Mouse (Mus musculus) heart, postnatal 14 days (tissue): ENCODE data around the gene Agpat4. TPM values are rescaled to one million over a fixed set of nuclear protein-coding genes. Genes with fewer than 3 reads are reported as not detected.

Source experiments
- DNase-seq, 2 experiments: peaks; one replicate each; pipeline ENCODE4 v3.0.0; 2021 to 2022
- intact Hi-C: fragments of 180-260 bp; cut with DNase I; formaldehyde crosslinking; loops from one replicate; pipeline ENCODE4 v1.15.1; 2025
- long read RNA-seq, 2 experiments: library from polyadenylated mRNA; stranded (forward); transcript quantifications; one replicate each; pipeline ENCODE4 v2.0.0; 2021
- total RNA-seq, 2 experiments: library from RNA; stranded (reverse); gene quantifications; 2 replicates each; pipeline ENCODE4 v1.2.3; 2021

Gene Agpat4
- total RNA-seq: 1 to 10 TPM; 7.5 TPM
- long read RNA-seq, experiment 1, transcript Agpat4-201 (9 exons, 1,915 nt): major isoform, 16 of 17 reads
- long read RNA-seq, experiment 1, partial matches to known transcripts: 0 of 17 reads
- long read RNA-seq, experiment 1, other reads (novel, unspliced or antisense): 1 of 17 reads
- long read RNA-seq, experiment 2, transcript Agpat4-201 (9 exons, 1,915 nt): major isoform, 18 of 20 reads
- long read RNA-seq, experiment 2, partial matches to known transcripts: 0 of 20 reads
- long read RNA-seq, experiment 2, other reads (novel, unspliced or antisense): 2 of 20 reads

DNA sequence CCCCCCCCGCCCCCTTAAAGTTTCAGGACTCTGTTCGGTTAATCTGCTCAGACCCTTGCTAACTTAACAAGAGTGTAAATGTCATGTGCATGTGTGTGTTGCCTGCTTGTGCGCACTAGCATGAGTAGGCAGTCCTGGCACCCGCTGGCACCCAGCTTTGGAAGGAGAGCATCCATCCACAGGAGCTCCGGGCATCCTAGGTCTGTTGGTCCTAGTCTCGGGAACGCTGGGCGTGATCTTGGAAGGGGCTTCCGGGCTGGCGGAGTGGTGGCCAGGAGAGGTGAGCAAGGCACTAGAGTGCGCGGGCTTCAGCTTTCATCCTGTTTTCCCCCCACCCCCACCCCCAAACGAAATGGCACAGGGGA, at the start of gene Agpat4:
Gene Agpat4 (plus strand): TSS at position 144 of the 365 bp plus-strand sequence.
- peak; percentile 37 to 44 for DNase-seq
- intact Hi-C loops: loop anchor here (5.0 kb wide), 3 partner anchors 59 to 94 kb away; no protein-coding TSS in a partner anchor

DNA sequence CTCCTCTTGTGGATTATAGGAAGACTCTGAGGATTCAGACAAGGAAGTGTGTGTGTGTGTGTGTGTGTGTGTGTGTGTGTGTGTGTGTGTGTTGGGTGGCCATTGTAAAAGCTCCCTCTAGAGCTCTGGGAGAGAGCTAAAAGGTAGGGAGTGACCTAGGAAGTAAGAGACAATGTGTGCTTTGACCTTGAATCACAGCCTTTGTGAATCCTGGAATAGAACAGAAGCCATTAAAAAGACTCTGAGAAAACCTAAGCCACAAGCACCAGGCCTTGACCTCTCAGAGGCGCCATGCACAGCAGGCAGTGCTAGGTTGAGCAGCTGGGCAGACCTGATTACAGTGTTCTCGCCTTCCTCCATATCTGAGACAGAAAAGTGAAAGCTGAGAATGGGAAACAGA, 41.7 kb upstream of the Agpat4 start:
- DNase-seq: no peak
- intact Hi-C loops: no loop called here

DNA sequence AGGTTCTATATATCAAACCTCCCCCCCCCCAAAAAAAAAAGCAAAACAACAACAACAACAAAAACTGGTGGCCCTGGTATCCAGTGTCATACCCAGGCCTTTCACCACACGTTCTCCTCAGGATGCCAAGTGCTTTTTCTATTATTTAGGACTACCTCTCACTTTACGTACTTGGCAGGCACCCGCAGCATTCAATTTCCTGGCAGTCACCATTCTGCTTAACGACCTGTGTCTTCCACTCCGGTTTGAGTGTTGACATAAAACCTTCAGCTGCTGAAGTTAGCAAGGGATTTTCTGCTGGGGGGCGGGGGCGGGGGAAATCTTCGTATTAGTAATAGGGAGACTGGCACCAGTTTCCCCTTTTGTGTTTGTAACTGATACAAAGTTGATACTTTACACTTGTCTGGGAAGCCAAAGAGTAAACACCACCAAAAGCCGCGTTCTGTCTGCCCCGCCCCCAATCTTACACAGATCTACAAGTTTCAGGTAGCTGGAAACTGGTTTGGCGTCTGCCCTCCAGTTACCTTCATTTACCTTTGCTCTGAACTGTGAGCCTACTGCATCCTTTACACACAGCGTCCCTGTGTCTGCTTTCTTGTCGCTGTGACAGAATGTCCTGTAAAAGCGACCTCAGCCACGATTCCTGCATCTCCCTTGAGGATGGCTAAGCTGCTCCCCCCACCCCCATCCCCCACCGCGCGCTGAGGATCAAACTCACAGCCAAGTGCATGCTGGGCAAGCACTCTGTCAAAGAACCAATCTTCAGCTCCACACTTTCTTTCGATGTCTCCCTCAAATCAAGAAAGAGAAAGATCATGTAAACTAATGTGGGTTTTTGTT, 37.6 kb upstream of the Agpat4 start:
- intact Hi-C loops: no loop called here
- no peak for DNase-seq

DNA sequence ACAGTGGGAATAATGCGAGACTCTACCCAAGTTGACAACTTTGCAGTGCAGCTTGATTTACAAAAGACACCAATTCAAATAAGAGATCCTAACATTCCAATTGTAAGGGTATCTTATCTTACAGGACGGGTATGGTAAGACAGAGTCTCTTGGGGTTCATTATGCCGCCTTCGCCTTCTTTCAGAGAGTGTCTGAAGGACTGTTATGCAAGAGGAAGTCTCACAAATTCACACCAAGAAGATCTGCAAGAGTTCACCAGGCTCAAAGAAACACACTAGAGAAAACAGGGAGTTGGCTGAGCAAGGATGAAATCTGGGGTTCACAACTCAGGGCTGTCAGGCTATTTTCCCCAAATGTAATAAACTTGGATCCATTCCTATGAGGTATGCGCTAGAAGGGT, 36.3 kb upstream of the Agpat4 start:
- DNase-seq: no peak
- intact Hi-C loops: no loop called here

DNA sequence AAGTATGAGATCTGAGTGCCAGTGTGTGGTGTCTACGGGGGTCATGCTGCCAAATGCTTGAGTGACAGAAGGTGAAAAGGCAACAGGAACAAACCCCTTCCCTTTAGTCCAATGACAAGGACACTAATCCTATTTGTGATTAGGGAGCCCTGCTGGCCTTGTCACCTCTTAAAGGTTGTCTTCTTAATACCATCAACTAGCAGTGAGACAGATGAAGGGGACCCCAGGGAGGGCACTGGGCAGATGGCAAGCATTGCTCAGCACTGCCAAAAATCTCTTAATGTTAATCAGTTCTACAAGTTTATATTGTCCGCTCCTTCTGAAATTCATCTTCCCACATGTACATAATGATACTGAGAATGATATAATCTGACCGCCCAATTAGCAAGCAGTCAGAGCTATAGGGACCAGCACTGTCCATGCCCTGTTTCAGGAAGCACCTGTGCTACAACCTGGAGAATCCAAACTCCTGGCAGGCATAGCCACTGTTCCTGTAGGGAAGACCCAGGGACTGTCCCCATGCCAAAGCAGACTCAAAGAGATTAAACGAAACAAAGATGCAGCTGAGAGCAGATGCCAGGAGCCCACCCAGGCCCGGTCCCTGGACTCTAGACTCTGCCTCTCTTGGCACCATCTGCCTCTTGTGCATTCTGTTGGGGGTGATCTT, 28.1 kb upstream of the Agpat4 start:
- no peak for DNase-seq
- intact Hi-C loops: no loop called here

DNA sequence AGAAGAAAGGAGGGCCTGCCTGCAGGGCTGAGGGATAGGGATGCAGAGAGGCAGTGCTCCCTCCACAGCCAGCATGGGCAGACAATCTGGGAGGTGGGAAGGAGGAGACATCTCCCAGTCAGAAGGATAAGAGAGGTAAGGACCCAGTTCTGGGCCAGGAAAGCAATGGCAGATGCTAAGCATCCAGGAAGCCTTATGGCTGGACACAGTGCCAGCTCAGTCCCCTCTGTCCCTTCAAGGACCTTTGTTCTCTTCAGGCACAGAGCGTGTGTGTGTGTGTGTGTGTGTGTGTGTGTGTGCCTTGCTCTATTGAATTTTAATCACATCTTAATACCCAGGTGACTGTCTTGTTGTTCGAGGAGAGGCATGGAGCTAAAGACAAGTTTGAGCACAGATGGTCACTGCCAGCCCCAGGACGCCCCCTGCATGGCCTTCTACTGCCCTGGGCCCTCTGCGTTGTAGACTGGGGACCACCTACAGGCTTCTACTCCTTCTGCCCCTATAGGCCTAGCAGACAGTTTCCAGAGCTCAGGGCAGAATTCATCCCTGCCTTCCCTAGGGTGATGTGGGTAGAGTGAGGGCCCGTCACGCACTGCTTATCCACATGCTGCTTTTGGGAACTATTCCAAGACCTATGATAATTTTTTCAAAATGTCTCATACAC, 25.5 kb upstream of the Agpat4 start:
- DNase-seq: no peak
- intact Hi-C loops: no loop called here

DNA sequence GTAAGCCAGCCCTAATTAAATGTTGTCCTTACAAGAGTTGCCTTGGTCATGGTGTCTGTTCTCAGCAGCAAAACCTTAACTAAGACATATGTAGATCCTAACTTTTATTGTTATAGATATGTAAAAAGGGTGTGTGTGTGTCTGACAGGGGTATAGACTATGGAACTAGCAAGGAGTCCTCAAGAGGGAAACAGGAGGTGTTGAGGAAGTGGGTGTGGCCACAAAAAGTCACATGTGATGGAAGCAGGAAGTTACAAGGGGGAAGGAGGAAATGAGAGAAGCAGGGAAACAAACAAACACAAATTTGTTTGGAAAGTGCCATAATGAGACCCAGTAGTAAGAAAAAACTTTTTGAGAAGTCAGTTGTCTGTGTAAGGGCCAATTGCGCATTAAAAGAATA, 24.5 kb upstream of the Agpat4 start:
- no peak for DNase-seq
- intact Hi-C loops: no loop called here

DNA sequence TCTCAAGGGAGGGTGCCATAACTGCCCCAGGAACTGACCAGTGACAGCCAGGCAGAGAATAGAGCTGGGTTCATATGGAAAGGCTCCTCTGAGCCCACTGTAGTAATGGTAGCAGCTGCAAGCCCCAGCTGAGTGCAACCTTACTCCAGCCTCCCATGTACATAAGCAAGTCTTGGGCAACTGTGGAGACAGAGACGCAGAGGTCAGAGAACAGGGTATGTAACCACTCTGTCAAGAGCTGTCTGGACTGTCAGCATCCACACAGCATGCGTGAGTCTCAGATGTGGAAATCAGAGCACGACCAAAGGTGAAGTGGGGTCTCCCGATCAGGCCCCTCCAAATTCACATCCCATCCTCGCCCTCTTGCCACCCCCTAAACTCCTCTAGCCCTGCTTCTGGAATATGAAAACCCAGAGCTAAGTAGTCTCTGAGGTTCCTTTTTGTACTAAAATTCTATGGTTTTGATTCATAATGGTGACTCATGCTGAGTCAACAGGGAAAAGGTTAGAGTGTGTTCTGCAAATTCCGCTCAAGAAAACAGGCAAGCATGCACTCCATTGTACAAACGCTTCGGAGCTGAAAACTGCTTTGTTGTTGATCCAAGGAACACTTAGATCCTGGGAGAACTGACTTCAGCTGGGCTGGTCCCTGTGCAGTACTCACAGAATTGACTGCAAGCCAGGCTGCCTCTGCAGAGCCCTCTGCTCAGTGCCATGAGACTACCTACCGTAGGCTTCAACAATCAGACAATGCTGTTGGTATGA, 23.5 kb upstream of the Agpat4 start:
- DNase-seq: no peak
- intact Hi-C loops: no loop called here

DNA sequence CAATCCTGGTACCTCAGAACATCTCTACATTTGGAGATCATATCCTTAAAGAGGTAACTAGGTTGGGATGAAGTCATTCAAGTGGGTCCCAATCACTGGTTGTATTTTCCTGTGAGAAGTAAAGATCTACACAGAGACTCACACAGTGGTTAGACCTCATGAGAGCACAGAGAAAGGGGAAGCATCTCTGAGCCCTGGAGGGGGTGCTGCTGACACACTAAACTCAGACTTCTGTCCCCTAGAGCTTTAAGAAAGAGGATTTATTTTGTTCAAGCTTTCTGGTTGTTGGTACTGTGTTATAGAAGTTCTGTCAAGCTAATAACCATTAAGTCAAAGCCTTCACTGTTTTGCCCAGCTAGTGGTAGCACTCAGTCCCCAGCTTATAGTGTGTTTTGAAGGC, 19.1 kb upstream of the Agpat4 start:
- intact Hi-C loops: no loop called here
- DNase-seq: no peak

DNA sequence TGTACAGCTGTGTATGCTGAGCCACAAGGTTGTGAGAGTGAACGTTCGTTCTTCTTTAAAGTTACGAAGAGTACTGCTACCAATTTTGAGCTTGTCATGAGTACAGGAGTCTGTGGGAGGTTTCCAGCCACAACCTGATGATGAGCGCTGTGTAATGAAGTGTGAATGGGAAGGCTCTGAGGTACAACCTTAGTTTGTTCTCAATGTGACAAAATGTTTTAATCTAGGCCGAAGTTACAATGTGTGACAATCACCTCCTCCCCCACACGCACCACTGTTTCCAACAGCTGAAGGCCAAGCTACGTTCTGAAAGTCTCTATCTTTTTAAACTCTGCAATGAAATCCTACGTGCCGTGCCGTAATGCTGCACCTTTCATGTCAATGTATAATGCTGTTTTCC, 16.2 kb upstream of the Agpat4 start:
- intact Hi-C loops: loop anchor here (5.0 kb wide), 1 partner anchor 110 kb away; no protein-coding TSS in a partner anchor
- no peak for DNase-seq

DNA sequence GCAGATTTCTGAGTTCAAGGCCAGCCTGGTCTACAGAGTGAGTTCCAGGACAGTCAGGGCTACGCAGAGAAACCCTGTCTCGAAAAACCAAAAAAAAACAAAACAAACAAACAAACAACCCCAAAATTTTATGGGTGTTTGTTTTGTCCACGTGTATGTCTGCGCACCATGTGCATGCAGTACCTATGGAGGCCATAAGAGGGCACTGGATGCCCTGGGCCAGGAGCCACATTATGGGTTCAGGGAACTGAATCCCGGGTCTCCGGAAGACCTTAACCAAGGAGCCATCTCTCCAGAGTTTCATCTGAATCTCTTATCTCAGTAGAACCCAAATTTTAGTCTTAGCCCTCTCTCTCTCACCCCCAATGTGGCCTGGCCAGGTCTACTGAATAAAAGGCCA, 14.7 kb upstream of the Agpat4 start:
- intact Hi-C loops: loop anchor here (5.0 kb wide), 1 partner anchor 109 kb away; no protein-coding TSS in a partner anchor
- no peak for DNase-seq

DNA sequence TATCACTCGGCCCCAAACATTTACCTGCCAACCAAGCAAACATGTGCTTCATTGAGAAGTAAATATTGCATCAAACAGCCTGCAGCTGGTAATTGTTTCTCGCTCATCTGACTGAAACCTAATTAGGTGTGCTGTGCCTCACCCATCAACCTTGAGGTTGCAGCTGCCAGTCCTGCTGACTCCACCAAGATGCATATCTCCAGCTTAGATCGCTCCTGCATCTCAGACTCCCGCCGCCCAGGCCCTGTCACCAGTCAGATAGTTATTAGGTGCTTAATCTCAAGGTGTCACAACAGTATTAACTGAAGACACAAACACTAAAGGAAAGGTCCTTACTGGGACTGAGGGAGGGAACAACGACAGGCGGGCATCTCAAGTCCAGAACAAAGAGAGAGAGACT, 14.3 kb upstream of the Agpat4 start:
- DNase-seq: no peak
- intact Hi-C loops: loop anchor here (5.0 kb wide), 1 partner anchor 108 kb away; no protein-coding TSS in a partner anchor

DNA sequence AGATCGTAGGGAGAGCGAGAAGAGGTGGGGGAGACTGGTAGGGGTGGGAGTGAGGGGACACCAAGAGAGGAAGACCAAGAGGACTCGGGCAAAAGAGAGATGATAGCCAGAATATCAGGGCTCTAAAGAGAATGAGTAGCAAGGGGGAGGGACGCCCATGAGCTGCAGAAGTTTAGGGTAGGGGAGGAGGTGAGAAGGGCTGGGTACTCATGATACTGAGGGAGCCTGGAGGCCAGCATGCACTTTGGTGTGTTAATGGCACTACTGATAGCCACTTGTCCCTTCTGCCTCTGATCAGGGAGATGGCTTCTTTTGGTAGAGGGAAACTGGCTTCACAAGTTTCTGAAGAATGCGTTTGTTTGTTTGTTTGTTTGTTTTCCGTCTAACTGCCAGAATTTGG, 13.8 kb upstream of the Agpat4 start:
- intact Hi-C loops: loop anchor here (5.0 kb wide), 1 partner anchor 108 kb away; no protein-coding TSS in a partner anchor
- DNase-seq: no peak

DNA sequence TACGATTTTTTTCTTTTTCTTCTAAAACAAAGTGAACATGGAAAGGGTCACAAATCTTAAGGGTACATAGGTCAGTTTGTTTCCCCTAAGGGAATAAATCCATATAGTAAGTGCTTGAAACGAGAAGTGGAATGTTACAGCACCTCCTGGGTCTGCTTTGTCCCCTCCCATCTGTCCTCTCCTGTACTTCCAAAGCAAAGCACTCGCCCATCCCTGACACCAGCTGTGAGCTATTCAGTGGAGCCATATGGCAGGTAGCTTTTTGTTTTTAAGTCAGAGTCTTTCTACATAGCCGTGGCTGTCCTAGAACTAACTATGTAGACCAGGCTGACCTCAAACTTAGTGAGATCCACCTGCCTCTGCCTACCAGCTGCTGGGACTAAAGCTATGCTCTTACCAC, 12.2 kb upstream of the Agpat4 start:
- intact Hi-C loops: no loop called here
- no peak for DNase-seq

DNA sequence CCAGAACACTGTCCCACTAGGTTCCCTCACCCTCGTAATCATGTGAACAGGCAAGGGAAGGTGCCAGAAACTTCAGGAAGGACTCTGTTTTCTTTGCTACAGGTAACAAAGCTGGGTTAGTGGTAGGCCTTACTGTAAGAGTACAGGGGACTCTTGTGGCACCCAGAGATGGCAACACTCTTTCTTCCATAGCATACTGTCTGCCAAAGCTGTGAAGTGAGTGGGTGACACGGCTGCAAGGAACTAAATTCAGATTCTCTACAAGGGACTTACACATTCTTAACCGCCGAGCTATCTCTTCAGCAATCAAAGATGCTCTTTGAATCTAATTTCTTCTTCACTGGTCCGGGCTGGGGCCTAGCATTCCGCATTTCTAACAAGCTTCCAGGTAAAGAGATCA, 4.9 kb upstream of the Agpat4 start:
- DNase-seq: no peak
- intact Hi-C loops: no loop called here

DNA sequence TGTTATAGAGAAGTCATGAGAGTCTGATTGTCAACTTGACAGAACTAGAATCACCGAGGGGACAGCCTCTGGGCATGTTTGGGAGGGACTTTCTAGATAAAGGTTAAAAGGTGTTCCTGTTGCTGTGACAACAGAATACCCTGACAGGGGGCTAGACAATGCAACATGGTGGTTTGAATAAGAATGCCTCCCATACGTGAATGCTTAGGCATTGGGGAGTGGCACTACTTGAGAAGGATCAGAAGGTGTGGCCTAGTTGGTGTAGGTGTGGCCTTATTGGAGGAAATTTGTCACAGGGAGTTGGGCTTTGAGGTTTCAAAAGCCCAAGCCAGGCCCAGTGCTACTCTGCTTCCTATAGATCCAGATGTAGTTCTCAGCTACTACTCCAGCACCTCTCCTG, 3.4 kb upstream of the Agpat4 start:
- intact Hi-C loops: loop anchor here (5.0 kb wide), 3 partner anchors 62 to 97 kb away; no protein-coding TSS in a partner anchor
- no peak for DNase-seq

DNA sequence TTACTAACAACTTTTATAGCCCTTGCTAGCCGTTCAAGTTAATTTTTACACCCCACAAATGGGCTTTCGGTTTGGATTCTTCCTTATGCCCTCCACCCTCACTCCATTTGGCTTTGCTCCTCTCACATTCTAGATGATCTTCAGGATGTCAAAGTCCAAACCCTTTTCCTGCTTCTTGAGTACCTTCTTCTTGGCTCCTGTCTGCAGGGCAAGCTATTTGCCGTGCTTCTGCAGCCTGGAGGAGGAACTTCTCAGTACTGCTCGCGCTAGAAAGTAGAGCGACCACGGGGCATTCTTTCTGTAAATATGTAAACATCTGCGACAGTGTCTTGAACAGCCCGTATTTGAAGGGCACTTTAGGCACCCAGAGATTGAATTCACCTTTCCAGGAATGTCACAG, 373 bp upstream of the Agpat4 start:
- no peak for DNase-seq
- intact Hi-C loops: loop anchor here (5.0 kb wide), 3 partner anchors 59 to 94 kb away; no protein-coding TSS in a partner anchor

DNA sequence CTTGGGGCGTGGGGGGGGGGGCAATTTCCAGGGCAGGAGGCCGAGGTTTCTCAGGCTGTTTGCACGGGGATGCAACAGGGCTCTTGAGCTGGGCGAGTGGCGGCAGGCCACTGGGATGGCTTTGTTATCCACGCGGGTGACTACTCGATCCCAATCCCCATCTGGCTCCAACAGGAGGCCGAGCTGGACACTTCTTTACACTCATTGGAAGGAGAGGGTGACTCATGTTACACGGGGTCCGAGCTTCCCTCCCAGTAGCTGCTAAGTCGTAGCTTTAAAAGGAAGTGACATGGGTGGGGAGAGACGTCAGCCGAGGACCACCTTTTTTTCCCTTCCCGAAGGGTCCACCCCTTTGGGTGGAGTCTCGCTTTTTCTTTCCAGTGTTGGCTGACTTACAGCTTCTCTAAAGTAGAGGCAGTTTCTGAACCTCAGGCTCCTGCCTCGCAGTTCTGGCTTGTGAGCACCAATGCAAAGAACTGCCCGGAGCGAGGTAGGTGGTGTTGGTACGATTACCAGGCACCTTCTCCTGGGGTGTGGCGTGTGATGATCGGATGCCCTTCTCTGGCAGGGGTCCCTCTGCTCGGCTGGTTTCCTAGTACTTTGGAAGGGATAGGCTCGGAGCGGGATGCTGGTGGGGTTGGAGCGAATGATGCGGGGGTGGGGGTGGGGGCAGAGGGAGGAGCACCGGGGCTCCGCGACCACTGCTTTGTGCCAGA, 580 bp downstream of the Agpat4 start:
- intact Hi-C loops: loop anchor here (5.0 kb wide), 3 partner anchors 58 to 93 kb away; no protein-coding TSS in a partner anchor
- peak; percentile 74 for DNase-seq

DNA sequence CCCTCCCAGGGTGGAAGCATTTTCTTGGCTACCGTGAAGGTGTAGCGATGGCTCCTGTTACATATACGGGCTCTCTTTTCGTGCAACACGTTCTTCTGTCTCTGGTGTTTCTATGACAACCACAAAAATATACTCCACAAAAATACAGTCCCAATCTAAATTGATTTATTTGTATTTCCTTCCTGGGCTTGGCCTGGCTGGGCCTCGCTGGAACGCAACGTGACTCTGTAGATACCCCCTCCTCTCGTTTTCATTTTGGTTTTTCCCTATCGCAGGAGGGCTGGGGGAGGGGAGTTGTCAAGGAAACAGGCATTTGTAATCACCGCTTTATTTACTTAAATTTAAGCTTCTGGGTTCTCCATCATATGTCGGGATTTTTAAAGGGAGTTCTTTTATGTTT, 1.2 kb downstream of the Agpat4 start:
- intact Hi-C loops: loop anchor here (5.0 kb wide), 3 partner anchors 58 to 93 kb away; no protein-coding TSS in a partner anchor
- DNase-seq: peak in 1 of 2 experiments; percentile 32
